Mouse (Mus musculus): ENCODE results near the gene Nup210l. TPM values are rescaled to one million over a fixed set of nuclear protein-coding genes. Genes with fewer than 3 reads are reported as not detected.

Nup210l gene
- polyA plus RNA-seq, 1 experiment = 0.47 TPM

- H3K36me3 ChIP-seq (ENCODE audit: control insufficient read depth, insufficient read depth) = peaks cover 20% of the 10 kb centered on the region
- H3ac ChIP-seq (ENCODE audit: control insufficient read depth, insufficient read length, low read depth) = no peak overlapping the region
- peaks cover 27% of the 10 kb centered on the region for H3K79me2 ChIP-seq (ENCODE audit: control insufficient read depth, insufficient read depth)
- no peak overlapping the region for H3K4me3 ChIP-seq (ENCODE audit: insufficient read depth, poor library complexity, severe bottlenecking)
- no peak for TF ChIP-seq MAX (IDR thresholded peaks at IDR 0.05)
- no peak for TF ChIP-seq MYOD1 (IDR thresholded peaks at IDR 0.05; ENCODE audit: control insufficient read depth, insufficient read length, low read depth)
- no peak for TF ChIP-seq USF1 (IDR thresholded peaks at IDR 0.05; ENCODE audit: low read depth)
- TF ChIP-seq MYOG (IDR thresholded peaks at IDR 0.05; ENCODE audit: control insufficient read depth, extremely low read depth, insufficient read length) = no peak
- no peak for TF ChIP-seq FOSL1 (IDR thresholded peaks at IDR 0.05; ENCODE audit: insufficient read depth, low read length, poor library complexity, severe bottlenecking)
- TF ChIP-seq CTCF (IDR thresholded peaks at IDR 0.05; ENCODE audit: control insufficient read depth, insufficient read depth, insufficient read length) = no peak
- no peak for TF ChIP-seq CEBPB (IDR thresholded peaks at IDR 0.05; ENCODE audit: low read depth)
- peaks cover 25% of the 10 kb centered on the region for H3K79me3 ChIP-seq (ENCODE audit: low read depth)
- no peaks in the 10 kb centered on the region for H3K27me3 ChIP-seq (ENCODE audit: control insufficient read depth, insufficient read depth, insufficient read length)
Measured at GRCm38 (mm10) chr3:90215825-90216380, 112.0 kb downstream of the Nup210l start.

- Histone ChIP-seq H3K4me3 (ENCODE audit: insufficient read depth, poor library complexity, severe bottlenecking) (no peak overlapping the region), H3ac (ENCODE audit: control insufficient read depth, insufficient read length, low read depth) (peak overlapping the region; percentile 5), H3K36me3 (ENCODE audit: control insufficient read depth, insufficient read depth) (peaks cover 1% of the 10 kb centered on the region), H3K27me3 (ENCODE audit: control insufficient read depth, insufficient read depth, insufficient read length) (no peaks in the 10 kb centered on the region), H3K79me2 (ENCODE audit: control insufficient read depth, insufficient read depth) (no peaks in the 10 kb centered on the region), H3K79me3 (ENCODE audit: low read depth) (no peaks in the 10 kb centered on the region)
- TF ChIP-seq FOSL1 (IDR thresholded peaks at IDR 0.05; ENCODE audit: insufficient read depth, low read length, poor library complexity, severe bottlenecking) (no peak), CEBPB (IDR thresholded peaks at IDR 0.05; ENCODE audit: low read depth) (no peak), CTCF (IDR thresholded peaks at IDR 0.05; ENCODE audit: control insufficient read depth, insufficient read depth, insufficient read length) (no peak)
Measured at GRCm38 (mm10) chr3:90220088-90220487, 116.2 kb downstream of the Nup210l start.

DNA sequence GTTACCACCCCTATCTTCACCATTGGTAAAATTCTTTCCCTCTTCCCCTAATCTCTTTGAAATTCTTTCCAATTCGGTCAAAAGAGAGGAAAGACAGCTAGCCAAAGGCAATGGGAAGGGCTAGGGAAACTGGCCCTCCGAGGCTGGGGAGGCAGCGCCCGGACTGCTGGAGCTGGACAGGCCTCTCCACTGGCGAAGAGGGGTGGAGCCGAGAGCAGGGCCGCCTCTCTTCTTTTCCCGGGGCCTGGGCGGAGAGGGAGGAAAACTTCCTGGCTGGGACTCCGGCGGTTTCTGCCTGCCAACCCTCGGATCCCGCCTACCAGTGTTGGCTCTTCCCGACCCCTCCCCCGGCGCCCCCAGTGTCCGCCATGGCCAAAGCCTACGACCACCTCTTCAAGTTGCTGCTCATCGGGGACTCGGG, 116.6 kb downstream of the Nup210l start:
- TF ChIP-seq USF1 (IDR thresholded peaks at IDR 0.05; ENCODE audit: low read depth) = no peak
- no peak for TF ChIP-seq MAX (IDR thresholded peaks at IDR 0.05)
- no peak for TF ChIP-seq CEBPB (IDR thresholded peaks at IDR 0.05; ENCODE audit: low read depth)
- TF ChIP-seq MYOD1 (IDR thresholded peaks at IDR 0.05; ENCODE audit: control insufficient read depth, insufficient read length, low read depth) = no peak
- TF ChIP-seq MYOG (IDR thresholded peaks at IDR 0.05; ENCODE audit: control insufficient read depth, extremely low read depth, insufficient read length) = no peak
- no peak for TF ChIP-seq CTCF (IDR thresholded peaks at IDR 0.05; ENCODE audit: control insufficient read depth, insufficient read depth, insufficient read length)
- TF ChIP-seq FOSL1 (IDR thresholded peaks at IDR 0.05; ENCODE audit: insufficient read depth, low read length, poor library complexity, severe bottlenecking) = no peak
- no peaks in the 10 kb centered on the region for H3K79me3 ChIP-seq (ENCODE audit: low read depth)
- H3K36me3 ChIP-seq (ENCODE audit: control insufficient read depth, insufficient read depth) = peaks cover 6% of the 10 kb centered on the region
- no peaks in the 10 kb centered on the region for H3K27me3 ChIP-seq (ENCODE audit: control insufficient read depth, insufficient read depth, insufficient read length)
- peak overlapping the region; percentile 39 for H3K4me3 ChIP-seq (ENCODE audit: insufficient read depth, poor library complexity, severe bottlenecking)
- H3K79me2 ChIP-seq (ENCODE audit: control insufficient read depth, insufficient read depth) = no peaks in the 10 kb centered on the region
- peak overlapping the region; percentile 82 for H3ac ChIP-seq (ENCODE audit: control insufficient read depth, insufficient read length, low read depth)

GRCm38 (mm10) chr3:90221123-90221522, 117.2 kb downstream of the Nup210l start:
- TF ChIP-seq FOSL1 (IDR thresholded peaks at IDR 0.05; ENCODE audit: insufficient read depth, low read length, poor library complexity, severe bottlenecking) = no peak
- TF ChIP-seq CEBPB (IDR thresholded peaks at IDR 0.05; ENCODE audit: low read depth) = no peak
- Histone ChIP-seq H3K79me2 (ENCODE audit: control insufficient read depth, insufficient read depth) (no peaks in the 10 kb centered on the region), H3K4me3 (ENCODE audit: insufficient read depth, poor library complexity, severe bottlenecking) (peak overlapping the region; percentile 39), H3ac (ENCODE audit: control insufficient read depth, insufficient read length, low read depth) (peak overlapping the region; percentile 7), H3K79me3 (ENCODE audit: low read depth) (no peaks in the 10 kb centered on the region), H3K27me3 (ENCODE audit: control insufficient read depth, insufficient read depth, insufficient read length) (no peaks in the 10 kb centered on the region), H3K36me3 (ENCODE audit: control insufficient read depth, insufficient read depth) (peaks cover 6% of the 10 kb centered on the region)

- Histone ChIP-seq H3ac (ENCODE audit: control insufficient read depth, insufficient read length, low read depth) (no peak overlapping the region), H3K36me3 (ENCODE audit: control insufficient read depth, insufficient read depth) (peaks cover 6% of the 10 kb centered on the region), H3K79me3 (ENCODE audit: low read depth) (no peaks in the 10 kb centered on the region), H3K79me2 (ENCODE audit: control insufficient read depth, insufficient read depth) (no peaks in the 10 kb centered on the region), H3K27me3 (ENCODE audit: control insufficient read depth, insufficient read depth, insufficient read length) (no peaks in the 10 kb centered on the region), H3K4me3 (ENCODE audit: insufficient read depth, poor library complexity, severe bottlenecking) (no peak overlapping the region)
- TF ChIP-seq MYOD1 (IDR thresholded peaks at IDR 0.05; ENCODE audit: control insufficient read depth, insufficient read length, low read depth) = no peak
- no peak for TF ChIP-seq MAX (IDR thresholded peaks at IDR 0.05)
- no peak for TF ChIP-seq USF1 (IDR thresholded peaks at IDR 0.05; ENCODE audit: low read depth)
- TF ChIP-seq FOSL1 (IDR thresholded peaks at IDR 0.05; ENCODE audit: insufficient read depth, low read length, poor library complexity, severe bottlenecking) = no peak
- no peak for TF ChIP-seq CEBPB (IDR thresholded peaks at IDR 0.05; ENCODE audit: low read depth)
- no peak for TF ChIP-seq CTCF (IDR thresholded peaks at IDR 0.05; ENCODE audit: control insufficient read depth, insufficient read depth, insufficient read length)
- no peak for TF ChIP-seq MYOG (IDR thresholded peaks at IDR 0.05; ENCODE audit: control insufficient read depth, extremely low read depth, insufficient read length)
Measured at GRCm38 (mm10) chr3:90222455-90222854, 118.5 kb downstream of the Nup210l start.

DNA sequence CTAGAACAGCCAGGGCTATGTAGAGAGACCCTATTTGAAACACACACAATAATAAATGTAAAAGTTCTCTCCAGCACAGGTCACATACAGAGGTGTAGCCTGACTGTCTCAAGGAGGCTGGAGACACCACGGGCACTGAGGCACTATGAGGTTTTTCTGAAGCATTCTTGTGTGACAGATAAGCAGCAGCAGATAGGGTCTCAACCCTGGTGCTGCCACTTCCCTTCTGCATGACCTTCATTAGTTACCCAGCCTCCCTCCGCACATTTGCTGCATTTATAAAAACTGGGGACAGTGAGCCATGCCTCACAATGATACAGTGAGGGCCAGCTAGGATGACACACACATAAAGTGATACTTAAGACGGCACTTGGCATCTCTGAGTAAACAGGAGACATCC, 119.0 kb downstream of the Nup210l start:
- Histone ChIP-seq H3K27me3 (ENCODE audit: control insufficient read depth, insufficient read depth, insufficient read length) (no peaks in the 10 kb centered on the region), H3K4me3 (ENCODE audit: insufficient read depth, poor library complexity, severe bottlenecking) (no peak overlapping the region), H3ac (ENCODE audit: control insufficient read depth, insufficient read length, low read depth) (no peak overlapping the region), H3K79me3 (ENCODE audit: low read depth) (no peaks in the 10 kb centered on the region), H3K36me3 (ENCODE audit: control insufficient read depth, insufficient read depth) (peaks cover 6% of the 10 kb centered on the region), H3K79me2 (ENCODE audit: control insufficient read depth, insufficient read depth) (no peaks in the 10 kb centered on the region)
- no peak for TF ChIP-seq MYOG (IDR thresholded peaks at IDR 0.05; ENCODE audit: control insufficient read depth, extremely low read depth, insufficient read length)
- no peak for TF ChIP-seq USF1 (IDR thresholded peaks at IDR 0.05; ENCODE audit: low read depth)
- no peak for TF ChIP-seq MYOD1 (IDR thresholded peaks at IDR 0.05; ENCODE audit: control insufficient read depth, insufficient read length, low read depth)
- TF ChIP-seq FOSL1 (IDR thresholded peaks at IDR 0.05; ENCODE audit: insufficient read depth, low read length, poor library complexity, severe bottlenecking) = no peak
- TF ChIP-seq CTCF (IDR thresholded peaks at IDR 0.05; ENCODE audit: control insufficient read depth, insufficient read depth, insufficient read length) = no peak
- TF ChIP-seq CEBPB (IDR thresholded peaks at IDR 0.05; ENCODE audit: low read depth) = no peak
- no peak for TF ChIP-seq MAX (IDR thresholded peaks at IDR 0.05)

Measured in C2C12 (cell line).